Mouse (Mus musculus) embryonic fibroblast, embryonic 13.5 days (primary cell): ENCODE results near the gene Lrrc4.

Experiments used
- CTCF ChIP-seq: IDR thresholded peaks from 2 replicates; pipeline ENCODE4 v1.5.1; 2011; ENCODE audit warnings: mild to moderate bottlenecking, control low read depth, low read length, moderate library complexity, borderline replicate concordance; ENCODE audit not compliant: insufficient read depth
- POLR2A ChIP-seq: IDR thresholded peaks from 2 replicates; pipeline ENCODE4 v1.6.1; 2011; ENCODE audit warnings: low read depth, mild to moderate bottlenecking, control low read depth, low read length, moderate library complexity

GRCm38 (mm10) chr6:28621961-28622360 is 209.6 kb downstream of the Lrrc4 start:
- no peak for TF ChIP-seq CTCF
- no peak for TF ChIP-seq POLR2A
